Mouse (Mus musculus) intestine, embryonic 15.5 days (tissue): Measurements from ENCODE around the gene Zfp948. TPM values are rescaled to one million over a fixed set of nuclear protein-coding genes. Genes with fewer than 3 reads are reported as not detected.

Experiments
- ATAC-seq: fragments of 200-750 bp; cut with Nextera tagmentation; 2 replicates; pipeline ENCODE4 v1.8.0; 2017; ENCODE audit warnings: moderate TSS enrichment, moderate library complexity
- H3K27ac ChIP-seq: fragments of 300-500 bp; sonication (generic); 2 replicates; pipeline ENCODE4 v1.5.1; 2015; ENCODE audit warnings: mild to moderate bottlenecking, inconsistent platforms
- H3K27me3 ChIP-seq: fragments of 300-500 bp; sonication (generic); replicated peaks from 2 replicates; pipeline ENCODE4 v1.6.1; 2015; ENCODE audit warnings: inconsistent platforms
- H3K36me3 ChIP-seq: fragments of 300-500 bp; sonication (generic); 2 replicates; pipeline ENCODE4 v1.6.1; 2015; ENCODE audit warnings: inconsistent platforms
- H3K4me1 ChIP-seq: fragments of 300-500 bp; sonication (generic); replicated peaks from 2 replicates; pipeline ENCODE4 v1.6.1; 2015; ENCODE audit warnings: inconsistent platforms
- H3K4me2 ChIP-seq: fragments of 300-500 bp; sonication (generic); replicated peaks from 2 replicates; pipeline ENCODE4 v1.6.1; 2015; ENCODE audit warnings: mild to moderate bottlenecking, inconsistent platforms
- H3K4me3 ChIP-seq: fragments of 300-500 bp; sonication (generic); replicated peaks from 2 replicates; pipeline ENCODE4 v1.5.1; 2015; ENCODE audit warnings: inconsistent platforms
- H3K9ac ChIP-seq: fragments of 300-500 bp; sonication (generic); 2 replicates; pipeline ENCODE4 v1.6.1; 2015; ENCODE audit warnings: inconsistent platforms
- H3K9me3 ChIP-seq: fragments of 300-500 bp; sonication (generic); 2 replicates; pipeline ENCODE4 v1.6.1; 2016; ENCODE audit warnings: inconsistent platforms
- WGBS: fragments of 180-500 bp; shearing (Covaris S2); methylation state at CpG from one replicate; pipeline ENCODE4 v1.1.7; 2015; 5-methylcytosine and 5-hydroxymethylcytosine counted together
- polyA plus RNA-seq: library from polyadenylated mRNA; unstranded; fragments of >200 nt; fragmentation: Nextera tagmentation; extraction: Ambion mirVana; gene quantifications from 2 replicates; pipeline ENCODE4 v1.2.1, GENCODE M21; 2015

The Zfp948 gene
- 17.0 and 17.7 TPM in 2 replicates for polyA plus RNA-seq

DNA sequence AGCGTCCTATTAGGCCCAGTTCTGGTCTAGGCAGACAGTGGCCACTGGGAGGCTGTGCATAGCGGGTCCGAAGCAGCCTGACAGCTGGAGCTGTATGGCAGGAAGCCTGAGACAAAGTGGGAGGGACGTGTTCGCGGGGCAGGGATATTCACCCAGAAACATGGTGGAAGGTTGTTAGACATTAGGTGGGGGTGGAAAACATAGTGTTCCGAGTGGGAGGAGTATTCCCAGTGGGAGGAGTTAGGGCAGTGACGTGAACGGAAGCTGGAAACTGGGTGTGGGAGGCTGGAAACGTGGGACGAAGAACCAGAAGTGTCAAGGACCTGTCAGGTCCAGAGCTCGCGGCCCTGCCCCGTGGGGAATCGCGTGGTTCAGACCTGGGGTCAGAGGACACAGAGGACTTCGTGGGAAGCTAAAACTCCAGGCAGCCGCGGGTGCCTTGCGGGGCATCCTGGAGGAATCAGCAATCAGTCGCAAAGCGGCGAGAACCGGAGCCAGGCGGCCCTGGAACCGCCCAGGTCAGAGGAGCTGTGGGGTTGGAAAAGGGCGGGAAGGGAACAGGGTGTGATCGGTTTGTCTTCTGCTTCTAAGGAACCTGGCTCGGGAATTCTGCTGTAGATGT lies at the start of gene Zfp948:
Zfp948 (plus strand) TSS at position 281 of the 622 bp plus-strand sequence.
- Histone ChIP-seq H3K27me3 (no peaks in the 10 kb centered on the region), H3K27ac (peak within 1 kb of the TSS; percentile 96), H3K4me3 (peak within 1 kb of the TSS; percentile 69), H3K9ac (peak within 1 kb of the TSS; percentile 77), H3K4me1 (peaks cover 2% of the 10 kb centered on the region), H3K36me3 (no peaks in the 10 kb centered on the region), H3K4me2 (peak within 1 kb of the TSS; percentile 80), H3K9me3 (no peaks in the 10 kb centered on the region)
- peak; percentile 96 for ATAC-seq
- under 1% methylated on average over 29 of the region's 29 CpGs for WGBS

DNA sequence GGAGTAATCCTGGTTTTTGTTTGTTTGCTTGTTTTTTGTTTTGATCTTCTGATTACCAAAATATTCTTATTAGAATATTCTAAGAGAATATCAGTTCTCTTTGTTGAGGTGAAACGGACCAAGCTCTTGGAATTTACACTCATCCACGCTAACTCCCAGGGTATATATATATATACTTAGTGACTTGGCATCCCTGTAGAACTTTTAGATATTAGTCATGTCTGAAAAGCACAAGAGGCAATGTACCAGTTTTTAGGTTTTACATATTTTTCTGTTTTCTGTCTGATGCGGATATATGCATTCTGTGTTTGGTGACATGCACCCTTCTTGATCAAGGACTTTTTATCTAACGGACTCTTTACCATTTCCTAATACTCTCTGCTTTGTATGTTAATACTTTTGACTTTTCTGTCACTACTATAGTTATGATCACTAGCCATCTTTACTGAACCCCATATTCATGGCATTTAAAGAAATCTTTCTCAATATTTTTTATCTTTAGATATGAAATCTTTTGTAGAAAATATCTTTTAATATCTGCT lies 49.6 kb upstream of the Zfp948 start:
- Histone ChIP-seq H3K4me2 (peak overlapping the region; percentile 80), H3K9ac (peak overlapping the region; percentile 68), H3K9me3 (no peaks in the 10 kb centered on the region), H3K27ac (peak overlapping the region; percentile 88), H3K4me1 (0 out of 2 replicates have a peak, but pooled peaks cover 4% of the 10 kb centered on the region), H3K36me3 (no peaks in the 10 kb centered on the region), H3K27me3 (no peaks in the 10 kb centered on the region), H3K4me3 (peak overlapping the region; percentile 55)
- 27% methylated on average over 4 of the region's 4 CpGs for WGBS
- peak; percentile 20; the same call in 1 of the 2 replicates for ATAC-seq

DNA sequence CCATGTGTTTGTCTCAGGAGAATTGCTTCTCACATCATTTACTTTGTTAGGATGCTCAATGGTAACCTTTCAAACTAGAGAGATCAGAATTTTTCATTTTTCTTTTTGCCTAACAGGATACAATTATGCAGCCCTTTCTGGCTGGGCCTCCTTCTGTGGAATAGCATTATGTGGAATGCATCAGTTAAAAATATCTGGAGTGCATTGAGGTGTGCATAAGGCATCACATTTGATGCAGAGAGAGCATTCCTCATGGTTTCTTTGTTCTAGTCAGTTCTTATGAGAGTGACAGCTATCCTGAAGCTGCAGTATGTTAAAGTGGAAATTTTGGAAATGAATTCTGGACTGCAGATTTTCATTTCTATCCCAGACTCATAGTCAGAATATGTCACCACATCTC lies 40.5 kb upstream of the Zfp948 start:
- no peaks in the 10 kb centered on the region for H3K27me3 ChIP-seq
- no peaks in the 10 kb centered on the region for H3K4me1 ChIP-seq
- H3K36me3 ChIP-seq, result no peaks in the 10 kb centered on the region
- H3K4me3 ChIP-seq, result no peak overlapping the region
- H3K4me2 ChIP-seq, result no peak overlapping the region
- H3K9me3 ChIP-seq, result no peaks in the 10 kb centered on the region
- H3K27ac ChIP-seq, result no peak overlapping the region
- no peak overlapping the region for H3K9ac ChIP-seq
- ATAC-seq, result no peak

DNA sequence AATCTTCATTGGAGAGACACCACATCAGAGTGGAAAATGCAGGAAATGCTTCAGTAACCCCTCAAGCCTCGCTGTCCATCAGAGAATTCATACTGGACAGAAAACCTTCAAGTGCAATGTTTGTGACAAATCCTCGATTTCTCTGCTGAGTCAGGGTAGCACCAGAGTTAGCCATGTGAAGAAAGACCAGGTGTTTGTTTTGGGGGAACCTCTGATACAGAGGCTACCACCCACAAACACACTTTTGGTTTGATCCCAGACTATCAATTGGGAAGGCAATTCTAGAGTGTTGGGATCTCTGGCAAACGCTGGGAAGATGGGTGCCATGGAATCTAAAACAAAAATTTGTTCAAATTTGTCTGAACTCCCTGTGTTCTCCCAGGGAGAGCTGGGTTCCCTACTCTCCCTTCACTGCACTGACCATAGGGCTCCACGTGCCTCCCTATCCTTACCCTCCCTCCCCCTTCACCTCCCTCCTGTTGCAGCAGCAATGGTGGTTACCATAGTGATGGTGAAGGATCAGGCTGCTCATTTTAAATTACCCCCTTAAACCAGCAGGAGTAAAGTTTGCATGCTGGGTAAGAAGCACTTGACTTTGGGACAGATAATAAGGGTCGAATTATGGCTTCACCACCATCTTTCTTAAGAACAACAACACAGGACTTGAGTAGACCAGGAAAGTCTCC lies 36.0 kb upstream of the Zfp948 start:
- Histone ChIP-seq H3K27ac (no peak overlapping the region), H3K4me2 (no peak overlapping the region), H3K36me3 (no peaks in the 10 kb centered on the region), H3K9me3 (no peaks in the 10 kb centered on the region), H3K4me1 (peaks cover 7% of the 10 kb centered on the region), H3K4me3 (no peak overlapping the region), H3K9ac (no peak overlapping the region), H3K27me3 (no peaks in the 10 kb centered on the region)
- ATAC-seq, result no peak
- 75% methylated on average over 5 of the region's 5 CpGs for WGBS

DNA sequence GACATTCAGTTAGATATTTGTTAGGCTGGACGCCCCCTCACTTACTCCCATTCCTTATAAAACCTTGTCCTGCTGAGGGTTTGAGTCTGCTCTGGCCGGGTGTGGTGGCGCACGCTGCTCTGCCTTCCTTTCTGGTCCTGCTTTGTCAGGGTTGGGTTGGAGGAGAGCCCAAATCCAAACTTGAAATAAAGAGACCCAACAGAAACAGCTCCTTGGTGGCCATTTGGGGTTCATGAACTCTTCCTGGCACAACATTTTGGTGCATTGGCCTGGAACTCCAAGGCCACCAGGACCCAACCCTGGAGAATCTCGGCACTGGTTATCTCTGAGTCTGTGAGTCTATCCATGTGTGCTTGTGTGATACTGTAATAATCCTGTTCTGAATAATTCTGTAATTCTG lies 35.2 kb upstream of the Zfp948 start:
- peak; percentile 1 for ATAC-seq
- Histone ChIP-seq H3K4me3 (peak overlapping the region; percentile 84), H3K36me3 (no peaks in the 10 kb centered on the region), H3K9ac (peak overlapping the region; percentile 98), H3K4me2 (peak overlapping the region; percentile 79), H3K27me3 (no peaks in the 10 kb centered on the region), H3K9me3 (no peaks in the 10 kb centered on the region), H3K27ac (peak overlapping the region; percentile 98), H3K4me1 (peaks cover 7% of the 10 kb centered on the region)
- WGBS, result 65% methylated on average over 5 of the region's 5 CpGs

DNA sequence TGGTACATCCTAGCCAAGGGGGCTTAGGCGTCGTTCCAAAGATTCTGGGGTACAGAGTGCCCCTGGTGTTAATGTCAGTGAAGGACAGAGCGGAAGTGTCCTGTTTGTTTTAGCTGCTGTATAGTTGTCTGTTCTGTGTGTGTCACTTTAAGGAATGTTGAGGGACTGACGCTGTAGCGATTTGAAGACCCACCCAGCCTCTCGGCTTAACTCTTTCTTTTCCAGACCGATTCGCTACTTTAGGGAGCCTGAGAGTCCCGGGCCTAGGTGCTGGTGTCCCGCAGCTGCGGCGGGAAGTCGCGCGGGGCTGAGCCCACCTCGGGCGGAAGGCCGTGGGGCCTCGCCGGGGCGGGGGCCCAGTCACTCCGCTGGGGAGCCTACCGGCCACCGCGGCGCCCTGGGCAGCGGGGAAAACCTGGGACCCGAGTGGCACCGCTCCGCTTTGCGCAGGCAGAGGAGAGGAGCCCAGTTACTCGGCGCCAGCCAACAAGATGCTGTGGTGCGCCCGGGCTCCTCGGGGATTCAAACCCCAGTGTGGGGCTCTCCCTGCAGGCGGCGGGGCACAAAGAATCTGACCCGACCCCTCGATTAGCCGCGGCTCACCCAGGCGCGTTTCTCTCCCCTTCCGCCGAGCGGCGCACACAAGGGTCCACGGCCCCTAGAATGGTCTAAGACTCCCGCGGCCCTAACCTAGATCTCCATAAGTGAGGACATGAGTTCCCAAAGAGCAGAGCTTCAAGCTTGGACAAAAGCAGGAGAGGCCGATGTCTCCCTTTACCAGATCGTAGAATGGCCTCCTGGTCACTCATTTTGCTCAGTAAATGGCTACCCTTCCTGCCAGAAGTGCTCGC lies 34.5 kb upstream of the Zfp948 start:
- H3K4me1 ChIP-seq, result peaks cover 7% of the 10 kb centered on the region
- peak overlapping the region; percentile 98 for H3K9ac ChIP-seq
- under 1% methylated on average over 54 of the region's 54 CpGs for WGBS
- peak overlapping the region; percentile 84 for H3K4me3 ChIP-seq
- peak; percentile 84 for ATAC-seq
- H3K27me3 ChIP-seq, result no peaks in the 10 kb centered on the region
- peak overlapping the region; percentile 79 for H3K4me2 ChIP-seq
- H3K36me3 ChIP-seq, result no peaks in the 10 kb centered on the region
- peak overlapping the region; percentile 98 for H3K27ac ChIP-seq
- H3K9me3 ChIP-seq, result no peaks in the 10 kb centered on the region

DNA sequence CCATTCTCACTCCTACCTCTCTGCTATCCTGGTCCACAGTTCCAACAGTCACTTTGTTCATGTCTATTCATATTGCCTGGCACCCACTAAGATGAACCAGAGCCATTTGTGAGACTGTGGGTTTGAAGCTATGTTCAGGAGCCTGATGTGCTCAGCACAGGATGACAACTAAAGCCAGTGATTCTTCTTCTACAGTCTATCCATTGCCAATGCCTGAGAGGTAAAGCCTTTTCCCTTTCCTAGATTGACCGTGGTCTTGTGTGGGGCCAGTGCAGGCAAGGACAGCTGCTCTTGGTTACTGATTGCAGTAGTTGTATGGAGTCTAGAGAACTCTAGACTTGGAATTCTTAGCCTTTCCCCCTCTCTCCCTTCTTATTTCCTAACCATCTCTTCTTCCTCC lies 32.8 kb upstream of the Zfp948 start:
- 88% methylated on average over 1 of the region's 1 CpGs for WGBS
- Histone ChIP-seq H3K4me2 (no peak overlapping the region), H3K9ac (no peak overlapping the region), H3K4me1 (peaks cover 7% of the 10 kb centered on the region), H3K27me3 (no peaks in the 10 kb centered on the region), H3K36me3 (no peaks in the 10 kb centered on the region), H3K9me3 (no peaks in the 10 kb centered on the region), H3K4me3 (no peak overlapping the region), H3K27ac (no peak overlapping the region)
- no peak for ATAC-seq

DNA sequence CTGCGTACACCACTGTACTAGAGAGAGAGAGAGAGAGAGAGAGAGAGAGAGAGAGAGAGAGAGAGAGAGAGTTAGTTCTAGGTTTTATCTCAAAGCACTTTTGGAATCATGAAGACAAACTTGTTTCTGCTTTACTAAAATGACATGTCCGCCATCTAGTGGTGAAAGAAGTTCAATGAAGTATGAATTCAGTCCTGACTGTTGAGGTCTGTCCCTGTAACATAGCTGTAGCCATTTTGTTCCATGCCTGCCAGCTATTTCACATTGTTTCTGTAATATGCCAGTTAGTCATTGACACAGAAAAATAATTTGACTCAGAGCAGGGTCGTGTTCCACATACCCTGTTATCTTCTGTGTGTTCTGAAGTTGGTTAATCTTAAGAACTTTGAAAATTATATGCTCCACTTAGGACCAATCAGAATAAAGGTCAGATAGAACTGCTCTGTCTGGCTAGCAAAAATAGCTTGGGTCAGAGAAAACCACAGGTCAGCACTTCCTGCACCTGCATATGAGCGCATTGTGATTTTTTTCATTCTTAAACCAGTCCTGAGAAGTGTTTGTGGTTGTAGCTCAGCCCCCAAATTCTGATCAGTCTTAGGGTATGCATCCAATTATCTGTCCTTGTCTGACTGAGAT lies 32.2 kb upstream of the Zfp948 start:
- Histone ChIP-seq H3K9ac (no peak overlapping the region), H3K4me3 (no peak overlapping the region), H3K4me2 (peak overlapping the region; percentile 82), H3K27ac (no peak overlapping the region), H3K27me3 (no peaks in the 10 kb centered on the region), H3K9me3 (no peaks in the 10 kb centered on the region), H3K4me1 (peaks cover 7% of the 10 kb centered on the region), H3K36me3 (no peaks in the 10 kb centered on the region)
- WGBS, result 16% methylated on average over 4 of the region's 4 CpGs
- ATAC-seq, result peak; percentile 37

DNA sequence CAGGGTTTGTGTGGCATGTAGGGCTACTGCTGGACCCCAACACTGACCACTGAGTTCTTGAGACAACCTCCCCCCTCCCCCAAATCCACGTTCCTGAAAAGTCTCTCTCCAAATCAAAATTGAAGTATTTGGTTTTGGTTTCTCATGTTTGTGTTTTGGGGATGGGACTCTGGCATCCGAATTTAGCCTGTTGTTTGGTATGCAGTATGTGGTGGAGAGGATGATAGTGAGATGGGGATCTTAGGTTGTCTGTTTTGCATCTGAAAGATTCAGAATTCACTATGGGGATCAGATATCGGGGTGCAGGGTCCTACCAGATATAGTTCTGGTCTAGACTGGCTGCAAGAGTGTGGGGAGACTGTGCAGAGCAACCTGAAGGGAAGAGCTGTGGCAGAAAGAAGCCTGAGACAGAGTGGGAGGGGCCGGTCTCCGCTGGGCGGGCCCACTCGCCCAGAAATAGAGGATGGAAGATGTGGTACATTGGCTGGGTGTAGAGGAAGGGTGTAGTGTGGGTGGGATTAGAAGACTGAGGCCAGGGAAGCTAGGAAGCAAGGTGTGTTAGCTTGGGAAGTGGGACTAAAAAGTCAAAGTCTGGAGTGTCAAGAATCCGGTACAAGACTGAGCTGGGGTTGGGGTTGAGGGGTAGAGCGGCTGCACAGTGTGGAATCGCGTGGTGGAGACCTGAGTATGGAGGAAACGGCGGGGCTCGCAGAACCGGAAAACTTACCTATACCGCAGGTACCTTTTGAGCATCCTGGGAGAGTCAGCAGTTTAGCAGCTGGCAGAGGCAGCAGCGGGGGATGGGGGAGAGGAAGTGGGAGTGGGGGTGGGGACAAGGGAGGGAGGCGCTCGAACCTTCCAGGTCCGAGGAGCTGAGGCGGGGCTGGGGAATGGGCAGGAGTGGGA lies 31.5 kb upstream of the Zfp948 start, which contains the start of gene Zfp52:
Zfp52 (plus strand) TSS at position 444 of the 906 bp plus-strand sequence.
- peak within 1 kb of the TSS; percentile 70 for H3K27ac ChIP-seq
- no peaks in the 10 kb centered on the region for H3K27me3 ChIP-seq
- peak within 1 kb of the TSS; percentile 51 for H3K4me3 ChIP-seq
- peak within 1 kb of the TSS; percentile 82 for H3K4me2 ChIP-seq
- H3K4me1 ChIP-seq, result peaks cover 7% of the 10 kb centered on the region
- ATAC-seq, result peak; percentile 81
- peak within 1 kb of the TSS; percentile 47 for H3K9ac ChIP-seq
- 4% methylated on average over 21 of the region's 21 CpGs for WGBS
- H3K9me3 ChIP-seq, result no peaks in the 10 kb centered on the region
- H3K36me3 ChIP-seq, result no peaks in the 10 kb centered on the region

DNA sequence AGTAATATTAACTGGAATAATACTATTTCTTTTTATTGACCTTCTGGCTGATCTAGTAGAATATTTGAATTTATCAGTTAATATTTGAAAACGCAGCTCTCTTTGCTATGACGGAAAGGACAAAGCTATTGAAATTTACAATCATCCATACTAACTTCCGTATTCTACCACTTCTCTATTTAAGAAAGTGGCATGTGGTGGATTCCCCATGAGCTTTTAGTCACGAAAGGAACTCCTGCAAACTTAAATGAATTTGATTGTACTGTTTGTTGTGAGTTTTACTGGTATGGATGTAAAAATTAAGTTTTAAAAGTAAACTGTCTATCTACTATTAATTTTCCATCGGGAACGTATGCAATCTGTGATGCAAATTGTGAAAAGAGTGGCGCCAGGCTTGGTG lies 30.7 kb upstream of the Zfp948 start:
- peaks cover 7% of the 10 kb centered on the region for H3K4me1 ChIP-seq
- no peaks in the 10 kb centered on the region for H3K27me3 ChIP-seq
- WGBS, result 35% methylated on average over 7 of the region's 7 CpGs
- H3K4me2 ChIP-seq, result peak overlapping the region; percentile 82
- ATAC-seq, result no peak
- peak overlapping the region; percentile 51 for H3K4me3 ChIP-seq
- no peak overlapping the region for H3K9ac ChIP-seq
- no peaks in the 10 kb centered on the region for H3K36me3 ChIP-seq
- H3K27ac ChIP-seq, result no peak overlapping the region
- H3K9me3 ChIP-seq, result no peaks in the 10 kb centered on the region

DNA sequence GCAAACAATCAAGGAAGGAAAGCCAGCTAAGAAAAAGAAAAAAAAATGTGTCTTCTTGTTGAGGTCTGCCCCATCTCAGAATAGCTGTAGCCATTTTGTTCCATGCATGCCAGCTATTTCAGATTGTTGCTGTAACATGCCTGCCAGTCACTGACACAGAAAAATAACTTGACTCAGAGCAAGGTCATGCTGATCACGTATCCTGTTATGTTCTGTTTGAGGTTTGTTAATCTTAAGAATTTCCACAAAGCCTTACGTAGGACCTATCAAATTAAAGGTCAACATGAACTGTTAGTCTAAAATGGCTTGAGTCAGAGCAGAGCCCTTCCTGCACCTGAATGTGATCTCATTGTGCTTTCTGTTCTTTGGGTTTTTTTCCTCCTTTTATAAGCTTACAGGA lies 30.1 kb upstream of the Zfp948 start:
- no peak overlapping the region for H3K9ac ChIP-seq
- H3K36me3 ChIP-seq, result no peaks in the 10 kb centered on the region

More for the DNA sequence above, 30.1 kb upstream of the Zfp948 start:
- Histone ChIP-seq H3K9me3 (no peaks in the 10 kb centered on the region), H3K27me3 (no peaks in the 10 kb centered on the region), H3K27ac (no peak overlapping the region), H3K4me3 (no peak overlapping the region), H3K4me1 (peaks cover 5% of the 10 kb centered on the region), H3K4me2 (no peak overlapping the region)
- 59% methylated on average over 2 of the region's 2 CpGs for WGBS
- no peak for ATAC-seq
